Mouse (Mus musculus) c-Kit-positive CD71-negative TER-119-negative erythroid progenitor cells, embryonic 14.5 days (primary cell): ENCODE results near the gene Ceacam19.
A peak's percentile ranks its signal among the peaks of the same experiment; 100 is the strongest.
"Not testable (repeated sequence)": the region's sequence is repeated elsewhere in the genome, so short reads cannot be mapped to it uniquely, and the experiment has no call there.

Experiments
- DNase-seq: peaks from one replicate; pipeline ENCODE4 v3.0.0-alpha.2; 2013; ENCODE audit warnings: low read depth

The Ceacam19 gene

GRCm38 (mm10) chr7:19887849-19888248 lies at the start of gene Ceacam19:
Ceacam19 (minus strand) TSS chr7:19887965.
- no peak for DNase-seq

GRCm38 (mm10) chr7:19937229-19937821 lies 49.6 kb upstream of the Ceacam19 start:
- no peak for DNase-seq

GRCm38 (mm10) chr7:19935961-19936360 lies 48.2 kb upstream of the Ceacam19 start:
- no peak for DNase-seq

- no peak for DNase-seq
These were observed 47.5 kb upstream of the Ceacam19 start for GRCm38 (mm10) chr7:19935171-19935751.

- peak; percentile 53 for DNase-seq
These were observed 45.4 kb upstream of the Ceacam19 start for GRCm38 (mm10) chr7:19932877-19933809.

- no peak for DNase-seq
These were observed 44.5 kb upstream of the Ceacam19 start for GRCm38 (mm10) chr7:19932133-19932876.

- DNase-seq: not testable (repeated sequence)
These were observed 42.7 kb upstream of the Ceacam19 start for GRCm38 (mm10) chr7:19930481-19930880.

GRCm38 (mm10) chr7:19928486-19928885 lies 40.7 kb upstream of the Ceacam19 start:
- no peak for DNase-seq

GRCm38 (mm10) chr7:19926849-19927480 lies 39.2 kb upstream of the Ceacam19 start:
- DNase-seq: no peak

GRCm38 (mm10) chr7:19925376-19925775 lies 37.6 kb upstream of the Ceacam19 start:
- DNase-seq: no peak

GRCm38 (mm10) chr7:19923797-19924196 lies 36.0 kb upstream of the Ceacam19 start:
- DNase-seq: no peak

GRCm38 (mm10) chr7:19923354-19923753 lies 35.6 kb upstream of the Ceacam19 start:
- no peak for DNase-seq

- DNase-seq: peak; percentile 45
These were observed 32.9 kb upstream of the Ceacam19 start, which contains the start of gene Pvr for GRCm38 (mm10) chr7:19920506-19921261. Pvr (minus strand) TSS chr7:19921160.

GRCm38 (mm10) chr7:19920166-19920505 lies 32.4 kb upstream of the Ceacam19 start:
- DNase-seq: no peak

- no peak for DNase-seq
These were observed 26.8 kb upstream of the Ceacam19 start for GRCm38 (mm10) chr7:19914558-19914957.

- no peak for DNase-seq
These were observed 24.1 kb upstream of the Ceacam19 start for GRCm38 (mm10) chr7:19911695-19912524.

- DNase-seq: no peak
These were observed 23.5 kb upstream of the Ceacam19 start for GRCm38 (mm10) chr7:19911292-19911658.

GRCm38 (mm10) chr7:19910421-19911291 lies 22.9 kb upstream of the Ceacam19 start:
- DNase-seq: peak; percentile 61

- peak; percentile 52 for DNase-seq
These were observed 2.1 kb upstream of the Ceacam19 start for GRCm38 (mm10) chr7:19889881-19890280.
